Mouse (Mus musculus): ENCODE measurements around the gene Runx2.

The Runx2 gene

GRCm38 (mm10) chr17:44662080-44662706 lies 152.4 kb downstream of the Runx2 start:
- no peak for DNase-seq (ENCODE audit: extremely low spot score, low spot score)

GRCm38 (mm10) chr17:44660121-44660806 lies 154.3 kb downstream of the Runx2 start:
- DNase-seq (ENCODE audit: extremely low spot score, low spot score), result no peak

GRCm38 (mm10) chr17:44654503-44654902 lies 160.1 kb downstream of the Runx2 start:
- no peak for DNase-seq (ENCODE audit: extremely low spot score, low spot score)

- no peak for DNase-seq (ENCODE audit: extremely low spot score, low spot score)
These were observed 161.5 kb downstream of the Runx2 start for GRCm38 (mm10) chr17:44653081-44653480.

- no peak for DNase-seq (ENCODE audit: extremely low spot score, low spot score)
These were observed 162.5 kb downstream of the Runx2 start for GRCm38 (mm10) chr17:44652054-44652453.

- no peak for DNase-seq (ENCODE audit: extremely low spot score, low spot score)
These were observed 163.0 kb downstream of the Runx2 start for GRCm38 (mm10) chr17:44651613-44652012.

GRCm38 (mm10) chr17:44650431-44650830 lies 164.2 kb downstream of the Runx2 start:
- DNase-seq (ENCODE audit: extremely low spot score, low spot score), result no peak

- DNase-seq (ENCODE audit: extremely low spot score, low spot score), result no peak
These were observed 165.5 kb downstream of the Runx2 start for GRCm38 (mm10) chr17:44649056-44649455.

- DNase-seq (ENCODE audit: extremely low spot score, low spot score), result no peak
These were observed 166.7 kb downstream of the Runx2 start for GRCm38 (mm10) chr17:44647916-44648315.

GRCm38 (mm10) chr17:44645146-44645545 lies 169.5 kb downstream of the Runx2 start:
- DNase-seq (ENCODE audit: extremely low spot score, low spot score), result no peak

- DNase-seq (ENCODE audit: extremely low spot score, low spot score), result no peak
These were observed 171.3 kb downstream of the Runx2 start for GRCm38 (mm10) chr17:44643260-44643659.

- no peak for DNase-seq (ENCODE audit: extremely low spot score, low spot score)
These were observed 172.5 kb downstream of the Runx2 start for GRCm38 (mm10) chr17:44642126-44642525.

GRCm38 (mm10) chr17:44640910-44641309 lies 173.7 kb downstream of the Runx2 start:
- DNase-seq (ENCODE audit: extremely low spot score, low spot score), result no peak

- DNase-seq (ENCODE audit: extremely low spot score, low spot score), result no peak
These were observed 175.2 kb downstream of the Runx2 start for GRCm38 (mm10) chr17:44639446-44639845.

- DNase-seq (ENCODE audit: extremely low spot score, low spot score), result no peak
These were observed 177.3 kb downstream of the Runx2 start for GRCm38 (mm10) chr17:44637181-44637880.

- DNase-seq (ENCODE audit: extremely low spot score, low spot score), result no peak
These were observed 180.1 kb downstream of the Runx2 start for GRCm38 (mm10) chr17:44634486-44634885.

- DNase-seq (ENCODE audit: extremely low spot score, low spot score), result no peak
These were observed 180.8 kb downstream of the Runx2 start for GRCm38 (mm10) chr17:44633607-44634415.

GRCm38 (mm10) chr17:44632941-44633340 lies 181.7 kb downstream of the Runx2 start:
- DNase-seq (ENCODE audit: extremely low spot score, low spot score), result no peak

GRCm38 (mm10) chr17:44632292-44632691 lies 182.3 kb downstream of the Runx2 start:
- no peak for DNase-seq (ENCODE audit: extremely low spot score, low spot score)

GRCm38 (mm10) chr17:44631577-44631976 lies 183.0 kb downstream of the Runx2 start:
- no peak for DNase-seq (ENCODE audit: extremely low spot score, low spot score)

GRCm38 (mm10) chr17:44627317-44627716 lies 187.3 kb downstream of the Runx2 start:
- no peak for DNase-seq (ENCODE audit: extremely low spot score, low spot score)

- no peak for DNase-seq (ENCODE audit: extremely low spot score, low spot score)
These were observed 190.9 kb downstream of the Runx2 start for GRCm38 (mm10) chr17:44623707-44624106.

All from neural tube, embryonic 10.5 days (tissue).